Comparison of ENCODE assay signal across 9 mouse cellular contexts in the genomic region with DNA sequence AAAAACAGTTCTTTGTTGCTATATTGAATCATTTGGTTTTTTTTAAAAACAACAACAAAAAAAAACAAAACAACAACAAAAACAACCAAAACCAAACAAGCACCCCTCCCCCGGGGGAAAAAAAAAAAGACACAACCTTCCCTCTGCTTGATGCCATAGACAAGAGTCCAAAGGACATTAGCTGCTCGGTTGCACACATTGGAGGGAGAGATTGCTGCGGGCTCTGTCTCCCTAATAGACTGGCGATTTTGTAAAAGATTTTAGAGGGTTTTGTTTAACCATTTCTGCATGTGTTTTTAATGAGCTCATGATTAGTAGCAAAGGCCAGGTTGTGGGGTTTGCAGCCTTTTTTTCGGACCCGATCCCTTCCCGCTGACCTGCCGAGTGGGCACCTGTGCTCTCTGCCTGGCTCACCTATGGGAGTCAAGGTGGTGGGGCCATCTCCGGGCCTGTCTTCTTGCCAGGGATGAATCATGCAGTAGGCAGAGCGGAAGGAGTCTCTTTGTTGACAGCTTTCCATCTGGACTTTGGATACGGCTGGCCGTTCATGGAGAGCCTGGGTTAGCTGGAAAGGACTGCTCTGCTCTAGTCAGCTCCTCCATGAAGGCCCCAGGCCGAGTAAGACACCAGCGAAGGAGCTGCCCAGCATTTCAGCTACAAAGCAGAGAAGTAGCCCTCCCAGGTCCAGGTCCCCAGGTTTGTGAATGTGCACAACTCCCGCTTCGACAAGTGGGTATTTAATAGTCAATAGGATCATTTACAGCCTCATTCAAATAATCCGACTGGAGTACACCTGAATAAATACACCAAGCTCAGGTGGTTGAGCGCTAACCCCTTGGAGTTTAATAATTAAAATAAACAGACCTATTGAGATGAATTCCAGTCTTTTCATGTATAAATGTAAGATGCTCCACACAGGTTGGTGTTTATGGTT. TPM values are rescaled to one million over a fixed set of nuclear protein-coding genes. Genes with fewer than 3 reads are reported as not detected.
A peak's percentile ranks its signal among the peaks of the same experiment; 100 is the strongest.
DNase-seq lines count a peak whose midpoint lies in the region; ATAC-seq lines count a peak whose summit lies in the region.
"Had no signal": no experiment of that assay in that cellular context is flagged by ENCODE, and none has a peak within 500 bp of the region (broad histone marks: within the 10 kb centered on the region; RNA-seq: fewer than 3 reads in every experiment).

No protein-coding gene starts in this region.

- no peaks in the 10 kb centered on the region for H3K27me3 ChIP-seq in hindbrain, embryonic 13.5 days

- H3K27ac ChIP-seq in hindbrain, embryonic 13.5 days, result no peak overlapping the region
- H3K27ac ChIP-seq: limb, embryonic 13.5 days had no signal

- H3K4me3 ChIP-seq in hindbrain, embryonic 13.5 days, result no peak overlapping the region
- H3K4me3 ChIP-seq: limb, embryonic 13.5 days had no signal

- no peak for ATAC-seq in hindbrain, embryonic 13.5 days (ENCODE audit: low FRiP score)

- no peaks in the 10 kb centered on the region for H3K9me3 ChIP-seq in hindbrain, embryonic 13.5 days
- H3K9me3 ChIP-seq: limb, embryonic 13.5 days had no signal

- H3K4me1 ChIP-seq in hindbrain, embryonic 13.5 days (replicated peaks), result peaks cover 14% of the 10 kb centered on the region

- WGBS in hindbrain, embryonic 13.5 days, result 54% methylated on average over 18 of the region's 18 CpGs

- DNase-seq in cerebellum, adult 11 months, result peak; percentile 95
- DNase-seq in cerebellum, adult 9-11 months, result peak; percentile 99
- peak; percentile 78 for DNase-seq in kidney, postnatal 14 days
- DNase-seq in layer of hippocampus, adult 9-10 months (ENCODE audit: low spot score), result no peak
- DNase-seq in urinary bladder, adult 2 months (ENCODE audit: low spot score), result no peak
- no peak for DNase-seq in lung, postnatal 25 days (ENCODE audit: low spot score)
- DNase-seq in left cerebral cortex, adult 9 months (ENCODE audit: low spot score in 2 of 2), result no peak

- no peaks in the 10 kb centered on the region for H3K36me3 ChIP-seq in hindbrain, embryonic 13.5 days
- H3K36me3 ChIP-seq: limb, embryonic 13.5 days had no signal

- H3K4me2 ChIP-seq in hindbrain, embryonic 13.5 days, result peak overlapping the region; percentile 21; the same call in 1 of the 2 replicates
- H3K4me2 ChIP-seq: limb, embryonic 13.5 days had no signal

- no peak overlapping the region for H3K9ac ChIP-seq in hindbrain, embryonic 13.5 days
- H3K9ac ChIP-seq: limb, embryonic 13.5 days had no signal

RNA-seq across cellular contexts. Expression of gene Zbtb18, which starts 16.6 kb away (rescaled TPM):
- polyA plus RNA-seq in hindbrain, embryonic 13.5 days (2015; fragmentation: Nextera tagmentation; extraction: Ambion mirVana), result 11.5 and 14.2 TPM in 2 replicates
- polyA plus RNA-seq in urinary bladder, adult 2 months (2012; rRNA removed), result 11.9 and 27.0 TPM in 2 replicates

Comparison
In these comparisons a context has a peak if more than half of its experiments do, and no peak if none do; other contexts are left out.
1. DNase-seq: peak in cerebellum, adult 11 months (single experiment), cerebellum, adult 9-11 months (single experiment) and kidney, postnatal 14 days (single experiment); none in layer of hippocampus, adult 9-10 months (single experiment), urinary bladder, adult 2 months (single experiment), lung, postnatal 25 days (single experiment) and left cerebral cortex, adult 9 months (0 of 2).